Mouse (Mus musculus): ENCODE measurements around the gene Ralgapa2.

GRCm38 (mm10) chr2:146363483-146363882, 148.7 kb downstream of the Ralgapa2 start:
- TF ChIP-seq CTCF (IDR thresholded peaks at IDR 0.05; ENCODE audit: borderline replicate concordance, insufficient read depth, low read length) (no peak), POLR2A (IDR thresholded peaks at IDR 0.05; ENCODE audit: low read depth, low read length) (no peak)
